Mouse (Mus musculus): ENCODE data around the gene Ccm2l. TPM values are rescaled to one million over a fixed set of nuclear protein-coding genes. Genes with fewer than 3 reads are reported as not detected.

Gene Ccm2l
- polyA plus RNA-seq, 1 experiment from 2014 or later: not detected

DNA sequence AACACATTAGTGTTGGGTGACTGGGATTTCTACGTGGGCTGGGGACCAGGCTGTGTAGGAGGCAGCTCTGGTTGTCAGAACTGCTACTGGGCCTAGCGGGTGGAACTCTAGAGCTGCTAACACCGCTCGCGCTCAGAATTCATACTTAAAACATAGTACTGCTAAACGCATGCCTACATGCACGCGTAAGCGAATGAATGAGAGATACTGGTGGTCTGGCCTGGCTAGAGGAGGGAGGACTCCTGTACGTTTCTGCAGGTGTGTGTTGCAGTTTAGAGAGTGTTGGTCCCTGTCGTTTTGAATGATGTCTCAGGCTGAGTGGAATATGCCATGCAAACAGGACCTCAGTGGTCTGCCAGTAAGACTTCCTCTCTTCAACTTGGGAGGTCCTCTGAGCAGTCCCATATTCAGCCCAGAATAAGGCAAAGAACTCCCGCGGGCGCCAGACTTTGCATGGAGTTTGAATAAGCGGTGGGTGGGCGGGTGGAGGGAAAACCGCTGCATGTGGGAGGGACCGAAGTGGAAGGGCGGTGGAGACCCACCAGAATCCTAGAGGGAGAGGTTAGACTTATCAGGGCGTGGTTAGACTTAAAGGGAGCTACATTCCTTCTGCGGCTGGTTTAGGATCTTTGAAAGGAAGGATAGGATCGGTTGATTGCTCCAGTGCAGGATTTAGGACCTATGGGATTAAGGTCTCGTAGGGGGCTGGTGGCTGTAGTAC lies 41.5 kb downstream of the Ccm2l start:
- Histone ChIP-seq H3K79me2 (ENCODE audit: inconsistent target) (peaks cover 39% of the 10 kb centered on the region), H3K27ac (no peak overlapping the region), H3K4me3 (ENCODE audit: inconsistent target) (no peak overlapping the region), H3K36me3 (ENCODE audit: inconsistent target) (no peaks in the 10 kb centered on the region)
- WGBS (ENCODE audit: missing documents): 71% methylated on average over 23 of the region's 23 CpGs

DNA sequence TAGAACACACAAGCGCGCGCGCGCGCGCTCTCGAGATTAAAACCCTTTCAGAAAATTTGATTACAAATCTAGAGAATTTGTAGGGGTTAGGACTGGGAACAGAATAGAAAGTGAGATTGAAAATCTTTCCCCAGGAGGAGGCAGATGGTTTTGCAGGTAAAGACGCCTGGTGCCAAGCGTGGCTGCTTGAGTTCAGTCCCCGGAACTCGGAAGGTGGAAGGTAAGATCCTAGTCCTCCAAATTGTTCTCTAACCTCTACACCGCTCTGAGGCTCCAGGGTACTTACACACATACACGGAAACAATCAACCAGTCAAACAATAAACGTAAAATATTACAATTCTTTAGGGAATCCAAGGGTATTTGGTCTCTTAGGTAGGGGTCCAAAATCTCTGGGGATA lies 42.0 kb downstream of the Ccm2l start:
- no peak overlapping the region for H3K4me3 ChIP-seq (ENCODE audit: inconsistent target)
- WGBS (ENCODE audit: missing documents): 42% methylated on average over 15 of the region's 15 CpGs
- no peak overlapping the region for H3K27ac ChIP-seq
- H3K36me3 ChIP-seq (ENCODE audit: inconsistent target): 0 out of 2 replicates have a peak, but pooled peaks cover 4% of the 10 kb centered on the region
- H3K79me2 ChIP-seq (ENCODE audit: inconsistent target): peaks cover 45% of the 10 kb centered on the region

DNA sequence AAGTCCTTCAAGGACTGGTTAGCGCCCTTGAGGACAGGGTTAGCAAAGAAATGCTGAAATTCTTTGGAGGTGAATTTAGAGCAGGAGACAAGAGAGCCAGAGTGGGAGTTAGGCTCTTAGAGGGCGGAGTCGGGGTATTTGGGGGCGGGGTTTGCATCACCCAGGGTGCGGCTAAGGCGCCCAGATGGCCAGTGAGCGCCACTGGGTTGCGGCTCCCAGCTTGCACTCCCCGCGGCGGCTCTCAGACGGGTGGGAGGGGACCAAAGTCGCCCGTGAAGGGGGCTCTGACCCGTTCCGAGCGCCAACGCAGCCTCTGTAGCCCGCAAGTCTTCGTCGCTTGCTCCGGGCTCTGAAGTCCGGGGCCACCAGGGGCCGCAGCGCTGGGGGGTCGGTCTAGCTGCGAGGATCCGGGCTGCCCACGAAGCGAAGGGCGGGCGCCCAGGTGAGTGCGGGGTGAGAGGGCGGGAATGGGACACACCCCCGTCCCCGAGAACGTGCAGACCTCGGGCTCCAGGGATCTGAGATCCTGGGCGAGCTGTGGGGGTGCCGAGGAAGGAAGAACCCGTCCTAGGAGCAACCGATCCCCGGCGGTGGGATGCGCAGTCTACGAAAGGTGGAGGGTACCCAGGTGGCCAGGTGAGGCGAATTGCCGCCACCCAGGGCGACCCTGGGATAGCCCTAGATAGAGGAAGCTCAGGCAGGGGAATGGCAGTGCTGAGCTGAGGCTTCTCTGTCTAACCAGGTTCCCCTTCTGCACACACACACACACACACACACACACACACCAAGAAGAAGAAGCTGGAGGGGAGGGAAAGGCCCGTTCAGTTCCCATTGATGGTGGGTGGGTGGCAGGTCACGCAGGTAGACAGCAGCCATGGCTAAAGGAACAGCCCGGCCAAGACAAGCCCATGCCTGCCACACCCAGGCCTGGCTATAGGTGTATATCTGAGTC lies 42.8 kb downstream of the Ccm2l start, which contains the start of gene Hck:
Gene Hck, plus strand, starts transcription at position 156 of the 952 bp plus-strand sequence.
- Histone ChIP-seq H3K4me3 (ENCODE audit: inconsistent target) (peak within 1 kb of the TSS; percentile 62), H3K27ac (peak within 1 kb of the TSS; percentile 37; the same call in 1 of the 2 replicates), H3K79me2 (ENCODE audit: inconsistent target) (peaks cover 53% of the 10 kb centered on the region), H3K36me3 (ENCODE audit: inconsistent target) (peaks cover 12% of the 10 kb centered on the region; the same call in 1 of the 2 replicates)
- WGBS (ENCODE audit: missing documents): 4% methylated on average over 46 of the region's 52 CpGs

DNA sequence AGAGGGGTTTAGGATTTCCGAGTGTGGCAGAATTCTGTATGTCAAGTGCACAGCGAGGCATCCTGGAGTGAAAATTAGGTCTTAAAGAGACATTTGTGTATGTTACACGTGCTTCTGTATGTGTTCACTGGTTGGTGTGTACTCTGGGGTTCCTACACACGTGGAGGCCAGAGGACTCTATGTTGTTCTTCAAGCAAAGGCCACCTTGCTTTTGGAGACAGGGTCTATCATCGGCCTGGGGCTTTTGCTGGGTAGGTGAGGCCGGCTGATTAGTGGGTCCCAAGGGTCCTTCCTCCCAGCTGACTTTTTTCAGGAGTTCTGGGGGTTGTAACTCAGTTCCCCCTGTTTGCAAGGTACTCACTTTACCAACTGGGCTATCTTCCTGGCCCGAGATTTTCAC lies 43.8 kb downstream of the Ccm2l start:
- 88% methylated on average over 7 of the region's 7 CpGs for WGBS (ENCODE audit: missing documents)
- peaks cover 63% of the 10 kb centered on the region for H3K79me2 ChIP-seq (ENCODE audit: inconsistent target)

DNA sequence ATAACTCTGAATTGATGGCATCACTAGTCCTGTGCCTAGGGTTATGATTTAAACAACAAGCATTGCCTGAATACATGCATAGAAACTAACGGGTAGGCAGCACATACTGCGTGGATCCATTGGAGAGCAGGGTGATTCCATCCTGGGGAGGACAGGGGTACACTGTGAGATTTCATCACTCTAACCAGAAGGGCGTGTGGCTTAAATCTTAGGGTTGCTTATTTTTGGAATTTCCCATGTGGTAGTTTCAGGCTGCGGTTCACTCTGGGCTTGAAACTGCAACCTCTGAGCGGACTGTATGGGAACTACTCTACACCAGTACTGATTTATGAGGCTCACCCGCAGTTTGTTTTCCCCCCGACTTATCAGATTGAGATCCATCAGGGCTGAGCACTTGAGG lies 45.5 kb downstream of the Ccm2l start:
- H3K4me3 ChIP-seq (ENCODE audit: inconsistent target): no peak overlapping the region
- H3K36me3 ChIP-seq (ENCODE audit: inconsistent target): peaks cover 20% of the 10 kb centered on the region; the same call in 1 of the 2 replicates
- H3K27ac ChIP-seq: no peak overlapping the region
- WGBS (ENCODE audit: missing documents): 31% methylated on average over 7 of the region's 7 CpGs
- peaks cover 79% of the 10 kb centered on the region for H3K79me2 ChIP-seq (ENCODE audit: inconsistent target)

More for the DNA sequence above, 43.8 kb downstream of the Ccm2l start:
- Histone ChIP-seq H3K27ac (no peak overlapping the region), H3K4me3 (ENCODE audit: inconsistent target) (peak overlapping the region; percentile 62; the same call in 1 of the 2 replicates), H3K36me3 (ENCODE audit: inconsistent target) (peaks cover 17% of the 10 kb centered on the region; the same call in 1 of the 2 replicates)

DNA sequence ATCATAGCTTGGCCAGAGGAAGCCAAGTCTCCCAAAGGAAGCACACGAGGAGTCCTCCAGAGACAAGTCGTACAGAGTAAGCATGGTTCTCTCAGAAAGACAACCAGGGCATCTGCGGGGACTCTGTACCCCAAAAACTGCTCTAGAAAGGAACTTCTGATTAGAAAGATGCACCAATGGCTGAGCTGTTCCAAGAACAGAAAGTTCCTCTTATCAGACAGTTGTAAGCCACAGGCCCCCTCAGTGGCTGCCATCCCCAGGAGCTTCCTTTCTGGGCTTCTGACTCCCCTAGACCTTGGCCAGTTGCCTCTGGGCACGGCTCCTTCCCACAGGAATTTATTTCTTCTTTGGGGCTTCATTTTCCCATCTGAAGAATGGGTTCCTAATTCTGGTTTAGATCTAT lies 49.9 kb downstream of the Ccm2l start:
- 14% methylated on average over 4 of the region's 4 CpGs for WGBS (ENCODE audit: missing documents)
- H3K36me3 ChIP-seq (ENCODE audit: inconsistent target): peaks cover 20% of the 10 kb centered on the region; the same call in 1 of the 2 replicates
- peak overlapping the region; percentile 93 for H3K27ac ChIP-seq
- peaks cover 79% of the 10 kb centered on the region for H3K79me2 ChIP-seq (ENCODE audit: inconsistent target)
- no peak overlapping the region for H3K4me3 ChIP-seq (ENCODE audit: inconsistent target)

DNA sequence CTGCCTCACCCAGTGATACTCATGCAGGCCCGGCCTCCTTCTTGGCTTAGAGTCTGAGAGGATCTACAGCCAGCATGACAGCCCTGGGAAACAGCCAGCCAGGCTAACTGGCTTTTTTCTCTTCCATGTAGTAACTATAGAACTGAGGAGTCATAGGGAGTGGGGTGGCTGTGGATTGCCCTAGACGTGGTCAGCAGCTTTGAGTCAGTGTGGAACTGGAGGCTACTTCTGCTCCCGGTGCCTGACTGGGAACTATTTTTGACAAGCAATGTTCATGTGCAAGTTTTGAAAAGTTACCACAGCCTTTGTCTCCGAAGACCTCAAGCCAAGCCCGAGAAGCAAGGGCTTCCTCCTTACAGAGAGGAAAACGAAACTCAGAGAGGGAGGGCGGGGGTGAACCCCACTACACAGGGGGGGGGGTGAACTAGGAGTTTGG lies 51.3 kb downstream of the Ccm2l start:
- Histone ChIP-seq H3K27ac (peak overlapping the region; percentile 93), H3K4me3 (ENCODE audit: inconsistent target) (no peak overlapping the region), H3K36me3 (ENCODE audit: inconsistent target) (peaks cover 20% of the 10 kb centered on the region; the same call in 1 of the 2 replicates), H3K79me2 (ENCODE audit: inconsistent target) (peaks cover 79% of the 10 kb centered on the region)
- WGBS (ENCODE audit: missing documents): 2% methylated on average over 7 of the region's 7 CpGs

DNA sequence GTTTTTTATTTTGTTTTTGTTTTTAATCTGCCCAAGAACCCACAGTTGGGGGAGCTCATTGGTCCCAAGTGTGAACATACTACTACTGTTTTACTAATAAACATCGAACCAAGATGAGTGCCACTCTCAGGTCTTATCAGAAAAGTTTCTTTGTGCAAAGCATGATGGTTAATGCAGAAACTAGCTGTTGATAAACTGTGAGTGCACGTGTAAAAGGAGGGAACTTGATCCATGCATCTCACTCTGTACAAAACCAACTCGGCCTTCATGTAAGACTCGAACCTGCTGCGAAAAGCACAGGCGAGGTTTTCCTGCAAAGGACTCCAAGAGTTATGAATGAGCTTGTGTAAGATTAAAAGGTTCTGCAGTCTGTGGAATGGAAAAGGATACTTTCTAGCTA lies 53.7 kb downstream of the Ccm2l start:
- peak overlapping the region; percentile 55; the same call in 1 of the 2 replicates for H3K27ac ChIP-seq
- WGBS (ENCODE audit: missing documents): 98% methylated on average over 6 of the region's 6 CpGs
- peaks cover 65% of the 10 kb centered on the region for H3K79me2 ChIP-seq (ENCODE audit: inconsistent target)
- H3K4me3 ChIP-seq (ENCODE audit: inconsistent target): no peak overlapping the region
- H3K36me3 ChIP-seq (ENCODE audit: inconsistent target): peaks cover 15% of the 10 kb centered on the region; the same call in 1 of the 2 replicates

DNA sequence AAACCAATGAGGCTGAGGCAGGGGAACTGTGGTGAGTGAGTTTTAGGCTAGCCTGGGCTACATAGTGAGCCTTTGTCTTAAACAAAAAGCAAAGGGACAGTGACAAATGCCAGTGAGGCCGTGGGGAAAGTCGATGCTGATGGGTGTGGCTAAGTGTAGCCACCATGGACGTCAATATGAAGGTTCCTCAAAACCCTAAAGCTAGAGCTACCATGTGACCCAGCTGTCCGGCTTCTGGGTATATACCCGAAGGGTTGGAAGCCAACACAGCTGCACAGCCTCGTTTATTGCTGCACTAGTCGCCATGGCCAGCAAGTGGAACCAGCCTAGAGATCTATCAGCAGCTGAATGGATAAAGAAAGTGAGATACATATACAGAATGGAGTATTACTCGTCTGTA lies 54.4 kb downstream of the Ccm2l start:
- 22% methylated on average over 8 of the region's 8 CpGs for WGBS (ENCODE audit: missing documents)
- Histone ChIP-seq H3K4me3 (ENCODE audit: inconsistent target) (no peak overlapping the region), H3K36me3 (ENCODE audit: inconsistent target) (peaks cover 18% of the 10 kb centered on the region; the same call in 1 of the 2 replicates), H3K27ac (peak overlapping the region; percentile 55), H3K79me2 (ENCODE audit: inconsistent target) (peaks cover 58% of the 10 kb centered on the region)

DNA sequence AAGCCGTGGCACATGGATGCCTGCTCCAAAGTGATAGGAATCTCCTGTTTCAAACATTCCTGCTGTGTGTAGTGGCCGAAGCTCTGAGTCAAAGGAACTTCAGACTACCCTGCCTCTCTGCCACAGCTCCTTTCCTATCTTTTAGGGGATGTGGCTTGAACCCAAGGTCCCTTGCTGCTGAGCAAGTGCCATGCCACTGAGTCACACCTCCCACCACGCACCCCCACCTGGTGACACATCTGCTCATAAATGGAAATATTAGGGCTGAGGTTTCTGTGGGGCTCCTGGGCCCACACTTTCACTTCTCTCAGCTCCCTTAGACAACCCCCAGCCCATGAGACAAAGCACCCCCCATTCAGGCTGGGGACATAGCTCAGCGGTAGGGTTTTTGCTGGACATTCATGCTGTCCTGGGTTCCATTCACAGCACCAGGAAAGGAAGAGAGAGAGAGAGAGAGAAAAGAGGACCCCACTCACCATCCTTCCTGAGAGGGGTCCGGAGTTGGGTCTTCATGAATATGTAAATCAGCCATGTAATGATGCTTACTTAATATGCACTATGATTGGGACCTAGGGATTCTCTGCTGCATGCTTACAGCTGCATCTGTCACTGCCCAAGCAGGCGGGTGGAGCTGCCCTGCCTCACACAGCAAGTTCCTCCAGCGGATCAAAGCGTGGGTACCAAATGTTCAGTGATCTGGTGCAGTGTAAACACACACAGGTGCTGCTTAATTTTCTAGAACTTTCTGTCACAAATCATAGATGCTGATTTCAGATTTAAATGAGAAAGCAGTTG lies 56.3 kb downstream of the Ccm2l start:
- H3K36me3 ChIP-seq (ENCODE audit: inconsistent target): peaks cover 34% of the 10 kb centered on the region
- no peak overlapping the region for H3K4me3 ChIP-seq (ENCODE audit: inconsistent target)
- H3K27ac ChIP-seq: peak overlapping the region; percentile 76
- WGBS (ENCODE audit: missing documents): 79% methylated on average over 8 of the region's 8 CpGs
- H3K79me2 ChIP-seq (ENCODE audit: inconsistent target): peaks cover 48% of the 10 kb centered on the region

DNA sequence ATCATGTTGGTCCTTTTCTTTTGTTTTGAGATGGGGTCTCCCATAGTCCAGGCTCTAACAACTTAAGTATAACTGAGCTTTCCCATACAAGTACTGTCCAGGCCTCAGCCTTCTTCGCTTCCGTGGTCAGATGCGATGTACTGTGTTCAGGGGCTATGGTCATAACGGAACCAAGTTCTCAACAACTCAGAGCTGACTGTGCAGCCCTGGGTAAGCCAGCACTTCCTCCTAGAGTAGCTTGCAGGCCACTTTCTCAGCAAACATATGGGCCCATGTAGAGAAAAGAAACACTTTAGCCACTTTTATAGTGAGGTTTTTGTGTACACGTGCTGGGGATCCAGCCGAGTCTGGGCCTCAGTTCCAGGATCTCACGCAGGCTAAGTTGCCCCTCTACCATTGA lies 56.9 kb downstream of the Ccm2l start:
- Histone ChIP-seq H3K4me3 (ENCODE audit: inconsistent target) (no peak overlapping the region), H3K79me2 (ENCODE audit: inconsistent target) (peaks cover 48% of the 10 kb centered on the region), H3K36me3 (ENCODE audit: inconsistent target) (peaks cover 41% of the 10 kb centered on the region), H3K27ac (peak overlapping the region; percentile 76)
- WGBS (ENCODE audit: missing documents): 31% methylated on average over 7 of the region's 7 CpGs

DNA sequence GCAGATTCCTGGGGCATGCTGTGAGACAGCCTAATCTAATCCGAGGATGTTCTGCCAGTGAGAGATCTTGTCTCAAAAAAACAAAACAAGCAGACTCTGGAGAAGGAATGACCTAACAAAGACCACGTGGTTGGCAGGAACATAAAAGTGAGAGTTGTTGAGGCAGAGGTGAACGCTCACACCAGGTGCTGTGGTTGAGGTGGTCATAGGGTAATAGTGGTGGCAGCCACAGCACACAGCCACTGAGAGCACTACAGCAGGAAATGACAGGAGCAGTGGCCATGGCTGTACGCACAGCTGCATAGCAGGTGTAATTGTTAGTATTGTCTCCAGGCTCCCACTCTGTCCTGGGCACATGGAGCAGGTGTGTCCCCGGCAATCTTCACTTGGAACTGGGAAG lies 60.1 kb downstream of the Ccm2l start:
- no peak overlapping the region for H3K27ac ChIP-seq
- H3K36me3 ChIP-seq (ENCODE audit: inconsistent target): peaks cover 68% of the 10 kb centered on the region
- no peak overlapping the region for H3K4me3 ChIP-seq (ENCODE audit: inconsistent target)
- 62% methylated on average over 5 of the region's 5 CpGs for WGBS (ENCODE audit: missing documents)
- H3K79me2 ChIP-seq (ENCODE audit: inconsistent target): peaks cover 22% of the 10 kb centered on the region; the same call in 1 of the 2 replicates

DNA sequence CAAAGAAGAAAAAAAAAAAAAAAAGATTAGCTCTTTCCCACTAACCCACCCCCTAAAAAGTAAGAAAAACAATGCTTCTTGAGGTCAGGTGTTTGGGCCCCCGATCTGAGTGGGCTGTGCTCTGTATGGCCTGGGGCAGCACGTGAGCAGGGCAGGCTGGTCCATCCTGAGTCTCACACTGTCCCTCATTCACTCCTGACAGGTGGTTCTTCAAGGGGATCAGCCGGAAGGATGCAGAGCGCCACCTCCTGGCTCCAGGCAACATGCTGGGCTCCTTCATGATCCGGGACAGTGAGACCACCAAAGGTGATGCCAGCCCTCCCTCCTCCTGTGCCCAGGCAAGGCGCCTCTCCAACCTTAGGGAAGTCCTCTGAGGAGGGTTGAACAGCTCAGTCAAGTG lies 65.3 kb downstream of the Ccm2l start:
- Histone ChIP-seq H3K36me3 (ENCODE audit: inconsistent target) (peaks cover 95% of the 10 kb centered on the region), H3K79me2 (ENCODE audit: inconsistent target) (no peaks in the 10 kb centered on the region)
- WGBS (ENCODE audit: missing documents): 47% methylated on average over 6 of the region's 6 CpGs

More for the DNA sequence above, 65.3 kb downstream of the Ccm2l start:
- no peak overlapping the region for H3K27ac ChIP-seq
- no peak overlapping the region for H3K4me3 ChIP-seq (ENCODE audit: inconsistent target)
